Mouse (Mus musculus): ENCODE data around the gene Spr.
"Not testable (repeated sequence)": the region's sequence is repeated elsewhere in the genome, so short reads cannot be mapped to it uniquely, and the experiment has no call there.

DNA sequence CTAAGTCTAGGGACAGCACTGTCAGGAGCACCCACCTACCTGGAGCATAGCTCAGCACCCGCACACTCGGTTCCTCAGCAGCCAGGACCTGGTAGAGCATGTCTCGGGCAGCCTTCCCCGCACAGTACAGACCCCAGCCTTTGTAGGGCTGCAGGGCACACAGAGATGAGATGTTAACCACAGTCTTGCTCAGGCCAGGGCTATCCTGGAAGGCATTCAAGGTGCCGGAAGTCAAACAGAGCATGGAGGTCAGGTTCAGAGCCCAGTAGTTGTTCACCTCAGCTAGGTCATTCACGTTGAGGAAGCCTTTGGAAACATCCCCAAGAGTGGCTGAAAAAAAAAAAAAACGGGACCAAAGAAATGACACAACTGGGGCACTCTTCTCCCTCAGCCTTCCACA, 782 bp downstream of the Spr start:
- TF ChIP-seq CTCF (IDR thresholded peaks at IDR 0.05 in 2 of 3, conservative IDR thresholded peaks at IDR 0.05 in 1 of 3; ENCODE audit: control insufficient read depth in 1 of 3, insufficient read depth in 1 of 3, low read depth in 2 of 3, low read length in 3 of 3, poor library complexity in 1 of 3, severe bottlenecking in 1 of 3); MAFK (IDR thresholded peaks at IDR 0.05; ENCODE audit: borderline replicate concordance, low read depth, low read length); MEF2A (IDR thresholded peaks at IDR 0.05; ENCODE audit: extremely low read depth, insufficient replicate concordance, low read depth, low read length, poor library complexity, severe bottlenecking); POLR2A (IDR thresholded peaks at IDR 0.05; ENCODE audit: control insufficient read depth in 1 of 2, insufficient read depth in 1 of 2, low read depth in 1 of 2, low read length in 2 of 2, poor library complexity in 1 of 2); HCFC1 (IDR thresholded peaks at IDR 0.05; ENCODE audit: low read depth, low read length); KAT2A (conservative IDR thresholded peaks at IDR 0.05; ENCODE audit: low read depth, low read length); MAX (IDR thresholded peaks at IDR 0.05; ENCODE audit: low read length); BHLHE40 (IDR thresholded peaks at IDR 0.05; ENCODE audit: borderline replicate concordance, low read depth, low read length): not testable (repeated sequence)
